Mouse (Mus musculus) hindbrain, embryonic 11.5 days (tissue): ENCODE results near the gene Arvcf. TPM values are rescaled to one million over a fixed set of nuclear protein-coding genes. Genes with fewer than 3 reads are reported as not detected.
A peak's percentile ranks its signal among the peaks of the same experiment; 100 is the strongest.

ENCODE experiments used
- ATAC-seq: fragments of 200-750 bp; cut with Nextera tagmentation; 2 replicates; pipeline ENCODE4 v1.8.0; 2017; ENCODE audit warnings: mild to moderate bottlenecking, moderate TSS enrichment, moderate library complexity; ENCODE audit not compliant: low FRiP score
- DNase-seq: peaks from one replicate; pipeline ENCODE4 v3.0.0-alpha.2; 2015; ENCODE audit warnings: low spot score
- H3K27ac ChIP-seq: fragments of 300-500 bp; sonication (generic); 2 replicates; pipeline ENCODE4 v1.5.1; 2014; ENCODE audit warnings: mild to moderate bottlenecking, low read depth, low read length
- H3K27me3 ChIP-seq: fragments of 300-500 bp; sonication (generic); 2 replicates; pipeline ENCODE4 v1.6.1; 2014; ENCODE audit warnings: mild to moderate bottlenecking, low read length, moderate library complexity, mixed read lengths; ENCODE audit not compliant: control insufficient read depth, insufficient read depth
- H3K36me3 ChIP-seq: fragments of 300-500 bp; sonication (generic); 2 replicates; pipeline ENCODE4 v1.6.1; 2014; ENCODE audit warnings: mild to moderate bottlenecking, low read length, moderate library complexity, mixed read lengths; ENCODE audit not compliant: control insufficient read depth, insufficient read depth
- H3K4me1 ChIP-seq: fragments of 300-500 bp; sonication (generic); replicated peaks from 2 replicates; pipeline ENCODE4 v1.6.1; 2014; ENCODE audit warnings: low read length, mixed read lengths; ENCODE audit not compliant: control insufficient read depth, insufficient read depth
- H3K4me2 ChIP-seq: fragments of 300-500 bp; sonication (generic); replicated peaks from 2 replicates; pipeline ENCODE4 v1.6.1; 2014; ENCODE audit warnings: mild to moderate bottlenecking, low read depth, low read length
- H3K4me3 ChIP-seq: fragments of 300-500 bp; sonication (generic); 2 replicates; pipeline ENCODE4 v1.5.1; 2014; ENCODE audit warnings: low read depth, low read length
- H3K9ac ChIP-seq: fragments of 300-500 bp; sonication (generic); 2 replicates; pipeline ENCODE4 v1.6.1; 2014; ENCODE audit warnings: low read depth, low read length
- H3K9me3 ChIP-seq: fragments of 300-500 bp; sonication (generic); 2 replicates; pipeline ENCODE4 v1.6.1; 2016; ENCODE audit warnings: low read length; ENCODE audit not compliant: control insufficient read depth
- WGBS: fragments of 180-500 bp; shearing (Covaris S2); extraction: QIAGEN DNeasy Blood & Tissue Kit; methylation state at CpG from one replicate; pipeline ENCODE4 v1.1.7; 2014; 5-methylcytosine and 5-hydroxymethylcytosine counted together
- polyA plus RNA-seq: library from polyadenylated mRNA; unstranded; fragments of >200 nt; fragmentation: Nextera tagmentation; extraction: Ambion mirVana; gene quantifications from 2 replicates; pipeline ENCODE4 v1.2.1, GENCODE M21; 2014

The Arvcf gene
- polyA plus RNA-seq, 1 experiment from 2014 or later = 62.0 TPM

DNA sequence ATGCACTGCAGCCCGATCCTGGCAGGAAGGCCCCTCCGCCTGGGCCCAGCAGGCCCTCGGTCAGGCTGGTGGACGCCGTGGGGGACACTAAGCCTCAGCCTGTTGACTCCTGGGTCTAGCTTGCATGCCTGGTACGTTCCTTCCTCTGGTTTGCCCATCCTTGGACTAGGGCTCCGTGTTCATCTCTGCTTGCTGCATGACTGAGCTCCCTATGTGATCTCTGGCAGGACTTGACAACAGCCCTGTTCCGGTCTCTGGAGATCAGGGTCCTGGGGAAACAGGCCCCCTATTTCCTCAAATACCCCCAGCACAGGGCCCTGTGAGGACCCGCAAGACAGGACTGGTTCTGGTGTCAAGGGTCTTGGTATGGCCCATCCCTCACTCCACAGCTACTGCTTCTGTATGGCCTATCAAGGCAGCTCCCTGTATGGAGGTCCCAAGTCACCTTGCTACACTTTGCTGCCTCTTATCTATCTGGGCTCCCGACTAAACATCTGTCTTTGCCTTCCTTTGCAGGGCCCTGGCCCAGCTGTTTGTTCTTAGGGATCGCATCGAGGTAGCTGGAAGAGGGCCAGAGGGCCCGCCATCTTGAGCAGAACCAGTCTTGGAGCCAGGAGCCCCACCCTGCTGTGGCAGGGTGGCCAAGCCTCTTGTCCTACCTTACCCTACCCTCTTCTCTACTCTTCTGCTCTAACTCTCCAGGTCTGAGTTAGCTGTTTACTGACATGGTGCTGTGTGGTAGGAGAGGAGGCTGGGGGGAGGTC lies 57.3 kb downstream of the Arvcf start:
- Histone ChIP-seq H3K36me3 (peaks cover 29% of the 10 kb centered on the region), H3K4me3 (no peak overlapping the region), H3K27me3 (no peaks in the 10 kb centered on the region), H3K9me3 (no peaks in the 10 kb centered on the region), H3K4me2 (no peak overlapping the region), H3K4me1 (peaks cover 15% of the 10 kb centered on the region), H3K27ac (no peak overlapping the region), H3K9ac (no peak overlapping the region)
- DNase-seq (no peak), ATAC-seq (no peak)
- 92% methylated on average over 13 of the region's 13 CpGs for WGBS

DNA sequence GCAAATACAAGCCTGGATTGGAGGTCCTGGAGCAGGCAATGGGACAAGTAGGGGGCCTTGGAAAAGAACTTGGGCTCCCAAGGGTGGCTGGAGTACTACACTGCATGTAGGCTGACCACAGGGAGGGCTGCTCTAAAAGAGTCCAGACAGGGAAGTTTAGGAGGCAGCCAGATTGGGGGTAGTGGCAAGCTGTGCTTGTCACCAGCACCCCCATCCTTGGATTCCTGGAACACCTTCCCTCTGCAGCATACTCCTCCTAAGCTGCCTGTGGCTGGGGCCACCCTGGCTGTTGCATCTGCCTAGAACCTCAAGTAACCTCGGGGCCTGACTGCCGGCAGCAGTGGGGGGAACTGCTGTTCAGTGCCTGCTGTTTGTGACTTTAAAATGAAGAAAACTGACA lies 57.9 kb downstream of the Arvcf start:
- Histone ChIP-seq H3K4me2 (no peak overlapping the region), H3K27me3 (no peaks in the 10 kb centered on the region), H3K36me3 (peaks cover 29% of the 10 kb centered on the region), H3K27ac (no peak overlapping the region), H3K9me3 (no peaks in the 10 kb centered on the region), H3K9ac (no peak overlapping the region), H3K4me3 (no peak overlapping the region), H3K4me1 (peaks cover 9% of the 10 kb centered on the region)
- 74% methylated on average over 2 of the region's 2 CpGs for WGBS
- ATAC-seq = no peak
- no peak for DNase-seq

DNA sequence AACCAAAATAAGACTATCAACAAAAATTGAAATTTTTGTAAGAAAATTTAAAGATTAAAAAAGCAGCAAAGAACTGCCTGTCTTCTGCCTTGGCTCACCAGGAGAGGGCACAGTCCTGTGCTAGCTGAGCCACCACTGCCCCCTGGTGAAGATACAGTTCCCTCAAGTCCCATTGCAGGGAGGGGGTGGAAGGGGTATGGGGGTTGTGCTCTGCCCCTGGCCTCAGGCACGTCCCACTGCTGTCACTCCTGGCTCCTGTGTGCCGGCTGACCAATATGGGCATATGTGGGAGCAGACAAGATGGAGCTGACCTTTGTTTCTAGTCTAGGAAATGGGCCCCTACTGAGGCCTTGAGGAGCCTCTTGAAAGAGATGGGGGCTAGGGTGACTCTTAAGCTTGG lies 58.3 kb downstream of the Arvcf start:
- Histone ChIP-seq H3K27me3 (no peaks in the 10 kb centered on the region), H3K4me2 (no peak overlapping the region), H3K9ac (no peak overlapping the region), H3K9me3 (no peaks in the 10 kb centered on the region), H3K36me3 (peaks cover 28% of the 10 kb centered on the region), H3K4me1 (peaks cover 4% of the 10 kb centered on the region), H3K27ac (no peak overlapping the region), H3K4me3 (no peak overlapping the region)
- whole genome bisulfite sequencing = 8% methylated on average over 2 of the region's 2 CpGs
- DNase-seq = peak; percentile 62
- ATAC-seq = peak; percentile 60

GRCm38 (mm10) chr16:18407912-18408311 lies 59.9 kb downstream of the Arvcf start:
- Histone ChIP-seq H3K4me2 (no peak overlapping the region), H3K36me3 (peaks cover 13% of the 10 kb centered on the region), H3K9ac (no peak overlapping the region), H3K9me3 (no peaks in the 10 kb centered on the region), H3K4me3 (no peak overlapping the region), H3K27me3 (no peaks in the 10 kb centered on the region), H3K4me1 (no peaks in the 10 kb centered on the region; the same call in 1 of the 2 replicates), H3K27ac (no peak overlapping the region)
- ATAC-seq = no peak
- no peak for DNase-seq
- WGBS = 78% methylated on average over 7 of the region's 7 CpGs

- no peaks in the 10 kb centered on the region for H3K27me3 ChIP-seq
- H3K4me1 ChIP-seq = no peaks in the 10 kb centered on the region; the same call in 1 of the 2 replicates
- no peak overlapping the region for H3K27ac ChIP-seq
- H3K9ac ChIP-seq = no peak overlapping the region
- DNase-seq (no peak), ATAC-seq (no peak)
- 71% methylated on average over 4 of the region's 4 CpGs for WGBS
- H3K4me3 ChIP-seq = no peak overlapping the region
- H3K9me3 ChIP-seq = no peaks in the 10 kb centered on the region
- peaks cover 8% of the 10 kb centered on the region; the same call in 1 of the 2 replicates for H3K36me3 ChIP-seq
- H3K4me2 ChIP-seq = no peak overlapping the region
These were observed 61.8 kb downstream of the Arvcf start for GRCm38 (mm10) chr16:18409776-18410175.

GRCm38 (mm10) chr16:18410418-18410817 lies 62.4 kb downstream of the Arvcf start:
- Histone ChIP-seq H3K27ac (no peak overlapping the region), H3K27me3 (no peaks in the 10 kb centered on the region), H3K4me3 (no peak overlapping the region), H3K4me2 (no peak overlapping the region), H3K9me3 (no peaks in the 10 kb centered on the region), H3K36me3 (peaks cover 1% of the 10 kb centered on the region; the same call in 1 of the 2 replicates), H3K4me1 (no peaks in the 10 kb centered on the region; the same call in 1 of the 2 replicates), H3K9ac (no peak overlapping the region)
- WGBS = 85% methylated on average over 5 of the region's 5 CpGs
- ATAC-seq (no peak), DNase-seq (no peak)

GRCm38 (mm10) chr16:18411026-18411649 lies 63.2 kb downstream of the Arvcf start:
- H3K9ac ChIP-seq = no peak overlapping the region
- 73% methylated on average over 13 of the region's 13 CpGs for WGBS
- H3K27ac ChIP-seq = 0 out of 2 replicates have a peak overlapping the region, but pooled peaks have one; percentile 3
- H3K9me3 ChIP-seq = no peaks in the 10 kb centered on the region
- ATAC-seq = peak; percentile 8; the same call in 1 of the 2 replicates
- DNase-seq = no peak
- H3K27me3 ChIP-seq = no peaks in the 10 kb centered on the region
- no peaks in the 10 kb centered on the region; the same call in 1 of the 2 replicates for H3K4me1 ChIP-seq
- H3K36me3 ChIP-seq = no peaks in the 10 kb centered on the region
- H3K4me2 ChIP-seq = no peak overlapping the region
- no peak overlapping the region for H3K4me3 ChIP-seq

DNA sequence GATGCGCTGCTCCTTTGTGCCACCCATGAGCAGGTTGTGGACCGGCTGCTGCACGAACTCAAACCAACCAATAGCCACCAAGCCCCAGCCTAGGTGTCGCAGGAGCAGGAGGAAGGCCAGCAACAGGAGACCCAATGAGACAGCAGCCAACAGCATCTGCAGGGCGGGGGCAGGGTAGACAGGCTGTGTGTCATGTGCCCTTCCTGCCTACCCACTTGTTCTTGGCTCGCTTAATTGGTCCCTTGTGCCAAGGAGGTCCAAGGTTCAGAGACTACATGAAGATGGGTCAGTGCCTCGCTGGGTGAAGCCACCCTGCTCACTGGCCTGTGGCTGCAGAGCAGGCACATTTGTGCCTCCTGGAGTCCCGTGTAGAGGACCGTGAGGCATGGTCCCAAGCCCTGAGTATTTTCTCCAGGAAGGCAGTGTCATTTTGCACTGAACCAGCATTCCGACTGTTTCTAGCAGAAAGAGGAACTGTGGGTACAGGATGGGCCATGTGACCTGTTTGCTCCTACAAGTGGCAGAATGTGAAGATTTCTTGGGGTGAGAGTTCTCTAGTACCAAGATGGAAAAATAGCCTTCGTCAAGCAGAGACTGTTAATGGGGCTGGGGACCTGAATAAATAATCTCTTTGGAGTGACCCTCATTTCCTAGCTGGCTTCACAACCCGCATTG lies 64.0 kb downstream of the Arvcf start:
- H3K27ac ChIP-seq = no peak overlapping the region
- H3K9ac ChIP-seq = no peak overlapping the region
- no peak for DNase-seq
- H3K4me2 ChIP-seq = no peak overlapping the region
- H3K27me3 ChIP-seq = no peaks in the 10 kb centered on the region
- no peak for ATAC-seq
- 84% methylated on average over 12 of the region's 12 CpGs for WGBS
- H3K36me3 ChIP-seq = no peaks in the 10 kb centered on the region
- no peak overlapping the region for H3K4me3 ChIP-seq
- H3K4me1 ChIP-seq = no peaks in the 10 kb centered on the region; the same call in 1 of the 2 replicates
- H3K9me3 ChIP-seq = no peaks in the 10 kb centered on the region
